21 mouse cellular contexts compared by ENCODE assay signal in genomic region chr13:38565245-38565644, GRCm38 (mm10). TPM values are rescaled to one million over a fixed set of nuclear protein-coding genes. Genes with fewer than 3 reads are reported as not detected.
DNase-seq lines count a peak whose midpoint lies in the region; ATAC-seq lines count a peak whose summit lies in the region.
"Had no signal": no experiment of that assay in that cellular context is flagged by ENCODE, and none has a peak within 500 bp of the region (broad histone marks: within the 10 kb centered on the region; RNA-seq: fewer than 3 reads in every experiment).

No protein-coding gene starts in this region.

- no peaks in the 10 kb centered on the region for H3K9me3 ChIP-seq in kidney, embryonic 14.5 days (ENCODE audit: control insufficient read depth, low read length)
- H3K9me3 ChIP-seq in kidney, embryonic 15.5 days (replicated peaks), result no peaks in the 10 kb centered on the region
- no peaks in the 10 kb centered on the region for H3K9me3 ChIP-seq in limb, embryonic 10.5 days (replicated peaks)
- no peaks in the 10 kb centered on the region for H3K9me3 ChIP-seq in forebrain, embryonic 10.5 days
- H3K9me3 ChIP-seq: embryonic facial prominence, embryonic 15.5 days; forebrain, embryonic 15.5 days; G1E; heart, embryonic 15.5 days; hindbrain, embryonic 10.5 days had no signal

- no peak for ATAC-seq in kidney, embryonic 14.5 days (ENCODE audit: low FRiP score, low TSS enrichment)
- no peak for ATAC-seq in kidney, embryonic 15.5 days (replicated peaks; ENCODE audit: low FRiP score)
- ATAC-seq: forebrain, embryonic 15.5 days had no signal

- DNase-seq in kidney, adult 11 months, result peak; percentile 29
- peak; percentile 68 for DNase-seq in kidney, adult 9 months
- DNase-seq in limb, embryonic 10.5 days (ENCODE audit: low spot score), result peak; percentile 1
- no peak for DNase-seq in forebrain, embryonic 10.5 days (ENCODE audit: extremely low spot score, low spot score)
- no peak for DNase-seq in ovary, postnatal 10 days (ENCODE audit: low spot score)
- DNase-seq: adrenal gland, adult 8-10 months; adrenal gland, postnatal 36 days; cerebellum, adult 2 months; cerebellum, postnatal 10 days; embryo, embryonic 11 days; gastrocnemius, postnatal 25 days had no signal

- H3K4me2 ChIP-seq in kidney, embryonic 14.5 days (replicated peaks; ENCODE audit: low read depth, low read length), result no peak overlapping the region
- H3K4me2 ChIP-seq in kidney, embryonic 15.5 days, result no peak overlapping the region
- H3K4me2 ChIP-seq: embryonic facial prominence, embryonic 15.5 days; forebrain, embryonic 15.5 days; heart, embryonic 11.5 days; heart, embryonic 15.5 days; hindbrain, embryonic 14.5 days had no signal

- H3K36me3 ChIP-seq in kidney, embryonic 14.5 days (ENCODE audit: control insufficient read depth, insufficient read depth, low read length), result no peaks in the 10 kb centered on the region
- no peaks in the 10 kb centered on the region for H3K36me3 ChIP-seq in kidney, embryonic 15.5 days
- H3K36me3 ChIP-seq in limb, embryonic 10.5 days, result no peaks in the 10 kb centered on the region
- no peaks in the 10 kb centered on the region for H3K36me3 ChIP-seq in forebrain, embryonic 10.5 days (replicated peaks)
- H3K36me3 ChIP-seq: embryonic facial prominence, embryonic 15.5 days; forebrain, embryonic 15.5 days; G1E; heart, embryonic 15.5 days; hindbrain, embryonic 10.5 days had no signal

- 82% methylated on average over 4 of the region's 4 CpGs for whole genome bisulfite sequencing in kidney, embryonic 14.5 days
- WGBS in kidney, embryonic 15.5 days, result 78% methylated on average over 4 of the region's 4 CpGs
- 87% methylated on average over 4 of the region's 4 CpGs for WGBS in limb, embryonic 10.5 days
- 84% methylated on average over 4 of the region's 4 CpGs for WGBS in forebrain, embryonic 10.5 days

- H3K27me3 ChIP-seq in kidney, embryonic 14.5 days (ENCODE audit: control insufficient read depth, insufficient read depth, low read length), result no peaks in the 10 kb centered on the region
- no peaks in the 10 kb centered on the region for H3K27me3 ChIP-seq in kidney, embryonic 15.5 days
- H3K27me3 ChIP-seq in limb, embryonic 10.5 days (ENCODE audit: low read depth, poor library complexity, severe bottlenecking), result no peaks in the 10 kb centered on the region
- no peaks in the 10 kb centered on the region for H3K27me3 ChIP-seq in forebrain, embryonic 10.5 days (ENCODE audit: poor library complexity, severe bottlenecking)
- H3K27me3 ChIP-seq: embryonic facial prominence, embryonic 15.5 days; forebrain, embryonic 15.5 days; heart, embryonic 15.5 days had no signal

- H3K27ac ChIP-seq in kidney, embryonic 14.5 days (ENCODE audit: low read depth, low read length), result no peak overlapping the region
- H3K27ac ChIP-seq in kidney, embryonic 15.5 days, result no peak overlapping the region
- no peak overlapping the region for H3K27ac ChIP-seq in limb, embryonic 10.5 days
- H3K27ac ChIP-seq in forebrain, embryonic 10.5 days, result no peak overlapping the region
- H3K27ac ChIP-seq: embryonic facial prominence, embryonic 15.5 days; forebrain, embryonic 15.5 days; heart, embryonic 15.5 days; hindbrain, embryonic 10.5 days; hindbrain, embryonic 14.5 days had no signal

- H3K4me3 ChIP-seq in kidney, embryonic 14.5 days (ENCODE audit: low read length), result no peak overlapping the region
- no peak overlapping the region for H3K4me3 ChIP-seq in kidney, embryonic 15.5 days (replicated peaks)
- no peak overlapping the region for H3K4me3 ChIP-seq in limb, embryonic 10.5 days
- no peak overlapping the region for H3K4me3 ChIP-seq in forebrain, embryonic 10.5 days
- H3K4me3 ChIP-seq: embryonic facial prominence, embryonic 15.5 days; erythroblast, embryonic 14.5 days; forebrain, embryonic 15.5 days; heart, embryonic 15.5 days; hindbrain, embryonic 10.5 days had no signal

- no peaks in the 10 kb centered on the region for H3K4me1 ChIP-seq in kidney, embryonic 14.5 days (ENCODE audit: control insufficient read depth, insufficient read depth, low read length)
- no peaks in the 10 kb centered on the region for H3K4me1 ChIP-seq in kidney, embryonic 15.5 days
- H3K4me1 ChIP-seq in limb, embryonic 10.5 days, result no peaks in the 10 kb centered on the region
- peaks cover 7% of the 10 kb centered on the region for H3K4me1 ChIP-seq in forebrain, embryonic 10.5 days
- H3K4me1 ChIP-seq: embryonic facial prominence, embryonic 15.5 days; forebrain, embryonic 15.5 days; heart, embryonic 15.5 days had no signal

- no peak overlapping the region for H3K9ac ChIP-seq in kidney, embryonic 14.5 days (ENCODE audit: low read depth, low read length)
- no peak overlapping the region for H3K9ac ChIP-seq in kidney, embryonic 15.5 days
- H3K9ac ChIP-seq: embryonic facial prominence, embryonic 15.5 days; forebrain, embryonic 15.5 days; heart, embryonic 15.5 days; hindbrain, embryonic 14.5 days had no signal

RNA-seq across cellular contexts. Expression of gene Txndc5, which starts 36.6 kb away (rescaled TPM):
- 161 and 263 TPM in 2 replicates for polyA plus RNA-seq in kidney, embryonic 14.5 days (2014; fragmentation: Nextera tagmentation; extraction: Ambion mirVana)
- polyA plus RNA-seq in kidney, embryonic 15.5 days (2015; fragmentation: Nextera tagmentation; extraction: Ambion mirVana), result 264 and 277 TPM in 2 replicates
- polyA plus RNA-seq in limb, embryonic 10.5 days (2016; fragmentation: Nextera tagmentation; extraction: Ambion mirVana), result 188 TPM in 2 replicates
- polyA plus RNA-seq in forebrain, embryonic 10.5 days (2016; fragmentation: Nextera tagmentation; extraction: Ambion mirVana), result 144 and 153 TPM in 2 replicates

Comparison
In these comparisons a context has a peak if more than half of its experiments do, and no peak if none do; other contexts are left out.
1. DNase-seq: peak in kidney, adult 11 months (single experiment), kidney, adult 9 months (single experiment) and limb, embryonic 10.5 days (single experiment); none in forebrain, embryonic 10.5 days (single experiment) and ovary, postnatal 10 days (single experiment).